Mouse (Mus musculus) small intestine, adult 2 months (tissue): Measurements from ENCODE around the gene 1700029H14Rik. TPM values are rescaled to one million over a fixed set of nuclear protein-coding genes. Genes with fewer than 3 reads are reported as not detected.

Experiments used
- H3K27ac ChIP-seq: fragments of 200-500 bp; 2 replicates; pipeline ENCODE4 v1.5.1; 2012; ENCODE audit warnings: low read depth, low read length, control low read depth, inconsistent platforms; ENCODE audit not compliant: insufficient read depth
- H3K27me3 ChIP-seq: fragments of 200-500 bp; 2 replicates; pipeline ENCODE4 v1.6.1; 2012; ENCODE audit warnings: mild to moderate bottlenecking, moderate library complexity, low read length, inconsistent platforms; ENCODE audit not compliant: control insufficient read depth, insufficient read depth
- H3K36me3 ChIP-seq: fragments of 200-500 bp; 2 replicates; pipeline ENCODE4 v1.6.1; 2012; ENCODE audit warnings: mild to moderate bottlenecking, low read length, control low read depth, inconsistent platforms; ENCODE audit not compliant: control insufficient read depth, insufficient read depth
- H3K4me1 ChIP-seq: fragments of 200-500 bp; 2 replicates; pipeline ENCODE4 v1.6.1; 2012; ENCODE audit warnings: low read length, inconsistent platforms, mixed read lengths; ENCODE audit not compliant: control insufficient read depth, insufficient read depth, insufficient read length
- H3K4me3 ChIP-seq: fragments of 200-500 bp; 2 replicates; pipeline ENCODE4 v1.5.1; 2012; ENCODE audit warnings: low read depth, mild to moderate bottlenecking, control low read depth, inconsistent platforms, low read length, moderate library complexity
- CTCF ChIP-seq: fragments of 200-500 bp; IDR thresholded peaks from 2 replicates; pipeline ENCODE4 v1.5.1; 2012; ENCODE audit warnings: low read depth, mild to moderate bottlenecking, control low read depth, inconsistent platforms, low read length, moderate library complexity, mixed read lengths; ENCODE audit not compliant: insufficient replicate concordance, insufficient read length; ENCODE audit errors: extremely low read depth
- POLR2A ChIP-seq: fragments of 200-500 bp; IDR thresholded peaks from 2 replicates; pipeline ENCODE4 v1.6.1; 2012; ENCODE audit warnings: low read depth, mild to moderate bottlenecking, control low read depth, inconsistent platforms, low read length, moderate library complexity
- WGBS: fragments of 180-500 bp; shearing (Covaris S2); methylation state at CpG from one replicate; pipeline ENCODE4 v1.1.7; 2018; 5-methylcytosine and 5-hydroxymethylcytosine counted together
- polyA plus RNA-seq: library from polyadenylated mRNA; depleted of rRNA; stranded (reverse); fragments of >200 nt; gene quantifications from 2 replicates; pipeline ENCODE4 v1.2.3, GENCODE M21; 2012

1700029H14Rik gene
- polyA plus RNA-seq, 1 experiment: not detected

- peak overlapping the region; percentile 60 for H3K27ac ChIP-seq
- WGBS: 81% methylated on average over 10 of the region's 10 CpGs
- peaks cover 9% of the 10 kb centered on the region for H3K36me3 ChIP-seq
- peaks cover 17% of the 10 kb centered on the region for H3K4me1 ChIP-seq
- no peak overlapping the region for H3K4me3 ChIP-seq
- no peak for TF ChIP-seq POLR2A
- TF ChIP-seq CTCF: no peak
- no peaks in the 10 kb centered on the region for H3K27me3 ChIP-seq
Measured at GRCm38 (mm10) chr8:13600716-13601115, 38.5 kb upstream of the 1700029H14Rik start.

- no peaks in the 10 kb centered on the region for H3K27me3 ChIP-seq
- 73% methylated on average over 7 of the region's 7 CpGs for WGBS
- TF ChIP-seq POLR2A: no peak
- TF ChIP-seq CTCF: no peak
- no peak overlapping the region for H3K4me3 ChIP-seq
- peaks cover 6% of the 10 kb centered on the region for H3K36me3 ChIP-seq
- peak overlapping the region; percentile 66 for H3K27ac ChIP-seq
- H3K4me1 ChIP-seq: peaks cover 19% of the 10 kb centered on the region
Measured at GRCm38 (mm10) chr8:13600204-13600603, 37.9 kb upstream of the 1700029H14Rik start.

- peaks cover 17% of the 10 kb centered on the region for H3K4me1 ChIP-seq
- 91% methylated on average over 6 of the region's 6 CpGs for WGBS
- no peak for TF ChIP-seq CTCF
- no peak for TF ChIP-seq POLR2A
- peaks cover 6% of the 10 kb centered on the region for H3K36me3 ChIP-seq
- H3K27ac ChIP-seq: no peak overlapping the region
- H3K27me3 ChIP-seq: no peaks in the 10 kb centered on the region
- no peak overlapping the region for H3K4me3 ChIP-seq
Measured at GRCm38 (mm10) chr8:13597777-13598176, 35.5 kb upstream of the 1700029H14Rik start.

- 65% methylated on average over 6 of the region's 6 CpGs for WGBS
- Histone ChIP-seq H3K4me3 (no peak overlapping the region), H3K27me3 (no peaks in the 10 kb centered on the region), H3K27ac (peak overlapping the region; percentile 60), H3K36me3 (peaks cover 6% of the 10 kb centered on the region), H3K4me1 (peaks cover 13% of the 10 kb centered on the region)
- TF ChIP-seq CTCF (no peak), POLR2A (no peak)
Measured at GRCm38 (mm10) chr8:13595861-13596260, 33.6 kb upstream of the 1700029H14Rik start.

GRCm38 (mm10) chr8:13594884-13595323 lies 32.6 kb upstream of the 1700029H14Rik start:
- 35% methylated on average over 11 of the region's 11 CpGs for WGBS
- no peaks in the 10 kb centered on the region for H3K27me3 ChIP-seq
- no peak for TF ChIP-seq POLR2A
- no peak for TF ChIP-seq CTCF
- H3K36me3 ChIP-seq: peaks cover 6% of the 10 kb centered on the region
- peaks cover 13% of the 10 kb centered on the region for H3K4me1 ChIP-seq
- peak overlapping the region; percentile 31 for H3K4me3 ChIP-seq
- peak overlapping the region; percentile 87 for H3K27ac ChIP-seq

- peaks cover 10% of the 10 kb centered on the region for H3K4me1 ChIP-seq
- H3K36me3 ChIP-seq: peaks cover 12% of the 10 kb centered on the region
- no peak overlapping the region for H3K4me3 ChIP-seq
- no peaks in the 10 kb centered on the region for H3K27me3 ChIP-seq
- TF ChIP-seq POLR2A: no peak
- peak; percentile 3; the same call in 1 of the 2 replicates for TF ChIP-seq CTCF
- H3K27ac ChIP-seq: no peak overlapping the region
- 53% methylated on average over 8 of the region's 8 CpGs for WGBS
Measured at GRCm38 (mm10) chr8:13593340-13593739, 31.1 kb upstream of the 1700029H14Rik start.

GRCm38 (mm10) chr8:13591246-13591645 lies 29.0 kb upstream of the 1700029H14Rik start:
- WGBS: 88% methylated on average over 6 of the region's 6 CpGs
- no peak overlapping the region for H3K27ac ChIP-seq

More at GRCm38 (mm10) chr8:13591246-13591645, 29.0 kb upstream of the 1700029H14Rik start:
- peaks cover 9% of the 10 kb centered on the region for H3K36me3 ChIP-seq
- TF ChIP-seq POLR2A (no peak), CTCF (no peak)
- H3K27me3 ChIP-seq: no peaks in the 10 kb centered on the region
- peaks cover 8% of the 10 kb centered on the region; the same call in 1 of the 2 replicates for H3K4me1 ChIP-seq
- no peak overlapping the region for H3K4me3 ChIP-seq
